Mouse (Mus musculus) lung, embryonic 15.5 days (tissue): ENCODE results near the gene Fam131c. TPM values are rescaled to one million over a fixed set of nuclear protein-coding genes. Genes with fewer than 3 reads are reported as not detected.

Experiments
- ATAC-seq: fragments of 200-750 bp; cut with Nextera tagmentation; 2 replicates; pipeline ENCODE4 v1.8.0; 2017; ENCODE audit warnings: moderate number of reproducible peaks, borderline replicate concordance; ENCODE audit not compliant: low FRiP score, low TSS enrichment; ENCODE audit errors: extremely low read depth
- H3K27ac ChIP-seq: fragments of 300-500 bp; sonication (generic); 2 replicates; pipeline ENCODE4 v1.5.1; 2015; ENCODE audit warnings: moderate library complexity, mild to moderate bottlenecking, inconsistent platforms
- H3K27me3 ChIP-seq: fragments of 300-500 bp; sonication (generic); 2 replicates; pipeline ENCODE4 v1.6.1; 2015; ENCODE audit warnings: inconsistent platforms
- H3K36me3 ChIP-seq: fragments of 300-500 bp; sonication (generic); 2 replicates; pipeline ENCODE4 v1.6.1; 2015; ENCODE audit warnings: inconsistent platforms
- H3K4me1 ChIP-seq: fragments of 300-500 bp; sonication (generic); 2 replicates; pipeline ENCODE4 v1.6.1; 2015; ENCODE audit warnings: inconsistent platforms
- H3K4me2 ChIP-seq: fragments of 300-500 bp; sonication (generic); 2 replicates; pipeline ENCODE4 v1.6.1; 2015; ENCODE audit warnings: inconsistent platforms, mild to moderate bottlenecking, moderate library complexity
- H3K4me3 ChIP-seq: fragments of 300-500 bp; sonication (generic); 2 replicates; pipeline ENCODE4 v1.5.1; 2015; ENCODE audit warnings: mild to moderate bottlenecking, inconsistent platforms
- H3K9ac ChIP-seq: fragments of 300-500 bp; sonication (generic); 2 replicates; pipeline ENCODE4 v1.6.1; 2015; ENCODE audit warnings: inconsistent platforms
- H3K9me3 ChIP-seq: fragments of 300-500 bp; sonication (generic); 2 replicates; pipeline ENCODE4 v1.6.1; 2016; ENCODE audit warnings: inconsistent platforms
- WGBS: fragments of 180-500 bp; shearing (Covaris S2); methylation state at CpG from one replicate; pipeline ENCODE4 v1.1.7; 2015; 5-methylcytosine and 5-hydroxymethylcytosine counted together
- polyA plus RNA-seq: library from polyadenylated mRNA; unstranded; fragments of >200 nt; fragmentation: Nextera tagmentation; extraction: Ambion mirVana; gene quantifications from 2 replicates; pipeline ENCODE4 v1.2.1, GENCODE M21; 2015

The Fam131c gene
- polyA plus RNA-seq, 1 experiment from 2014 or later: 3.1 TPM

GRCm38 (mm10) chr4:141389366-141390150, 21.5 kb downstream of the Fam131c start:
- H3K27ac ChIP-seq: no peak overlapping the region
- peaks cover 2% of the 10 kb centered on the region; the same call in 1 of the 2 replicates for H3K27me3 ChIP-seq
- no peak for ATAC-seq
- no peak overlapping the region for H3K4me3 ChIP-seq
- H3K9ac ChIP-seq: no peak overlapping the region
- H3K4me2 ChIP-seq: no peak overlapping the region
- H3K36me3 ChIP-seq: no peaks in the 10 kb centered on the region
- H3K4me1 ChIP-seq: 0 out of 2 replicates have a peak, but pooled peaks cover under 1% of the 10 kb centered on the region
- WGBS: 68% methylated on average over 18 of the region's 18 CpGs
- no peaks in the 10 kb centered on the region for H3K9me3 ChIP-seq

- Histone ChIP-seq H3K4me2 (no peak overlapping the region), H3K9me3 (no peaks in the 10 kb centered on the region), H3K36me3 (no peaks in the 10 kb centered on the region), H3K4me1 (peaks cover 5% of the 10 kb centered on the region; the same call in 1 of the 2 replicates), H3K9ac (no peak overlapping the region), H3K4me3 (no peak overlapping the region), H3K27ac (no peak overlapping the region), H3K27me3 (no peaks in the 10 kb centered on the region)
- no peak for ATAC-seq
- WGBS: 74% methylated on average over 12 of the region's 12 CpGs
These were observed 23.3 kb downstream of the Fam131c start for GRCm38 (mm10) chr4:141391293-141391692.

- no peaks in the 10 kb centered on the region for H3K36me3 ChIP-seq
- H3K9ac ChIP-seq: no peak overlapping the region
- H3K4me2 ChIP-seq: peak overlapping the region; percentile 38
- no peaks in the 10 kb centered on the region for H3K9me3 ChIP-seq
- H3K27ac ChIP-seq: no peak overlapping the region
- 15% methylated on average over 16 of the region's 16 CpGs for WGBS
- H3K4me3 ChIP-seq: no peak overlapping the region
- ATAC-seq: no peak
- peaks cover 9% of the 10 kb centered on the region; the same call in 1 of the 2 replicates for H3K4me1 ChIP-seq
- no peaks in the 10 kb centered on the region for H3K27me3 ChIP-seq
These were observed 26.7 kb downstream of the Fam131c start for GRCm38 (mm10) chr4:141394751-141395150.

GRCm38 (mm10) chr4:141397861-141398260, 29.8 kb downstream of the Fam131c start:
- 63% methylated on average over 12 of the region's 12 CpGs for WGBS
- no peaks in the 10 kb centered on the region for H3K36me3 ChIP-seq
- H3K4me2 ChIP-seq: no peak overlapping the region

GRCm38 (mm10) chr4:141398545-141398944, 30.5 kb downstream of the Fam131c start, which contains the start of gene Clcnka:
TSS of gene Clcnka (minus strand) at chr4:141398724.
- no peak within 1 kb of the TSS for H3K4me2 ChIP-seq
- 0 out of 2 replicates have a peak, but pooled peaks have one; percentile 37 for ATAC-seq
- H3K9me3 ChIP-seq: no peaks in the 10 kb centered on the region
- no peak within 1 kb of the TSS for H3K27ac ChIP-seq
- H3K27me3 ChIP-seq: no peaks in the 10 kb centered on the region
- no peaks in the 10 kb centered on the region for H3K36me3 ChIP-seq
- H3K4me1 ChIP-seq: peaks cover 9% of the 10 kb centered on the region; the same call in 1 of the 2 replicates
- no peak within 1 kb of the TSS for H3K4me3 ChIP-seq
- no peak within 1 kb of the TSS for H3K9ac ChIP-seq
- 41% methylated on average over 12 of the region's 12 CpGs for WGBS

More at GRCm38 (mm10) chr4:141397861-141398260, 29.8 kb downstream of the Fam131c start:
- peaks cover 9% of the 10 kb centered on the region; the same call in 1 of the 2 replicates for H3K4me1 ChIP-seq
- no peak overlapping the region for H3K9ac ChIP-seq
- no peaks in the 10 kb centered on the region for H3K27me3 ChIP-seq
- H3K27ac ChIP-seq: no peak overlapping the region
- no peaks in the 10 kb centered on the region for H3K9me3 ChIP-seq
- ATAC-seq: no peak
- H3K4me3 ChIP-seq: no peak overlapping the region

GRCm38 (mm10) chr4:141400171-141400570, 32.2 kb downstream of the Fam131c start:
- Histone ChIP-seq H3K4me3 (no peak overlapping the region), H3K9me3 (no peaks in the 10 kb centered on the region), H3K9ac (no peak overlapping the region), H3K4me1 (peaks cover 8% of the 10 kb centered on the region), H3K27ac (no peak overlapping the region), H3K36me3 (no peaks in the 10 kb centered on the region), H3K27me3 (no peaks in the 10 kb centered on the region), H3K4me2 (no peak overlapping the region)
- WGBS: 84% methylated on average over 15 of the region's 15 CpGs
- ATAC-seq: no peak

- Histone ChIP-seq H3K36me3 (no peaks in the 10 kb centered on the region), H3K4me2 (peak overlapping the region; percentile 44), H3K9ac (no peak overlapping the region), H3K4me1 (peaks cover 10% of the 10 kb centered on the region; the same call in 1 of the 2 replicates), H3K9me3 (no peaks in the 10 kb centered on the region), H3K27me3 (no peaks in the 10 kb centered on the region), H3K4me3 (no peak overlapping the region), H3K27ac (no peak overlapping the region)
- peak; percentile 58 for ATAC-seq
- WGBS: 9% methylated on average over 15 of the region's 15 CpGs
These were observed 36.7 kb downstream of the Fam131c start for GRCm38 (mm10) chr4:141404518-141405313.

GRCm38 (mm10) chr4:141405314-141405622, 37.2 kb downstream of the Fam131c start:
- H3K9me3 ChIP-seq: no peaks in the 10 kb centered on the region
- 76% methylated on average over 3 of the region's 3 CpGs for WGBS
- H3K27ac ChIP-seq: no peak overlapping the region
- ATAC-seq: no peak
- H3K4me1 ChIP-seq: peaks cover 10% of the 10 kb centered on the region; the same call in 1 of the 2 replicates
- no peak overlapping the region for H3K4me2 ChIP-seq
- no peak overlapping the region for H3K9ac ChIP-seq
- H3K4me3 ChIP-seq: no peak overlapping the region
- H3K36me3 ChIP-seq: no peaks in the 10 kb centered on the region
- H3K27me3 ChIP-seq: no peaks in the 10 kb centered on the region

- Histone ChIP-seq H3K36me3 (no peaks in the 10 kb centered on the region), H3K27me3 (no peaks in the 10 kb centered on the region), H3K27ac (no peak overlapping the region), H3K9ac (no peak overlapping the region), H3K4me2 (no peak overlapping the region), H3K9me3 (no peaks in the 10 kb centered on the region), H3K4me1 (peaks cover 10% of the 10 kb centered on the region; the same call in 1 of the 2 replicates), H3K4me3 (no peak overlapping the region)
- ATAC-seq: no peak
- 33% methylated on average over 13 of the region's 14 CpGs for WGBS
These were observed 38.7 kb downstream of the Fam131c start for GRCm38 (mm10) chr4:141406516-141407299.

GRCm38 (mm10) chr4:141408577-141408976, 40.6 kb downstream of the Fam131c start:
- Histone ChIP-seq H3K27me3 (no peaks in the 10 kb centered on the region), H3K36me3 (no peaks in the 10 kb centered on the region), H3K4me2 (no peak overlapping the region), H3K27ac (no peak overlapping the region), H3K4me1 (peaks cover 10% of the 10 kb centered on the region; the same call in 1 of the 2 replicates), H3K9ac (no peak overlapping the region), H3K4me3 (no peak overlapping the region), H3K9me3 (no peaks in the 10 kb centered on the region)
- ATAC-seq: no peak
- 84% methylated on average over 3 of the region's 3 CpGs for WGBS

GRCm38 (mm10) chr4:141411430-141411992, 43.5 kb downstream of the Fam131c start:
- no peaks in the 10 kb centered on the region for H3K9me3 ChIP-seq
- H3K9ac ChIP-seq: no peak overlapping the region
- H3K4me1 ChIP-seq: 0 out of 2 replicates have a peak, but pooled peaks cover 6% of the 10 kb centered on the region
- H3K36me3 ChIP-seq: no peaks in the 10 kb centered on the region
- H3K4me3 ChIP-seq: no peak overlapping the region
- H3K4me2 ChIP-seq: no peak overlapping the region
- ATAC-seq: no peak
- no peak overlapping the region for H3K27ac ChIP-seq
- no peaks in the 10 kb centered on the region for H3K27me3 ChIP-seq
- WGBS: 17% methylated on average over 22 of the region's 22 CpGs
